Mouse (Mus musculus) limb, embryonic 13.5 days (tissue): ENCODE measurements at regions not wholly inside any gene's neighbourhood (a gene's known extent, or its start where the extent isn't known, plus 50 kb on each side); places are given as distances from the start of the nearest gene placed in this dataset.

Experiments
- ATAC-seq: fragments of 200-750 bp; cut with Nextera tagmentation; 2 replicates; pipeline ENCODE4 v1.8.0; 2017; ENCODE audit warnings: low read depth, moderate number of reproducible peaks, moderate TSS enrichment; ENCODE audit not compliant: low FRiP score
- H3K27ac ChIP-seq: fragments of 300-500 bp; sonication (generic); 2 replicates; pipeline ENCODE4 v1.5.1; 2015; ENCODE audit warnings: inconsistent platforms, mild to moderate bottlenecking, moderate library complexity
- H3K27me3 ChIP-seq: fragments of 300-500 bp; sonication (generic); 2 replicates; pipeline ENCODE4 v1.6.1; 2015; ENCODE audit warnings: mild to moderate bottlenecking, inconsistent platforms
- H3K36me3 ChIP-seq: fragments of 300-500 bp; sonication (generic); 2 replicates; pipeline ENCODE4 v1.6.1; 2015; ENCODE audit warnings: inconsistent platforms, mild to moderate bottlenecking, moderate library complexity
- H3K4me1 ChIP-seq: fragments of 300-500 bp; sonication (generic); 2 replicates; pipeline ENCODE4 v1.6.1; 2015; ENCODE audit warnings: inconsistent platforms
- H3K4me2 ChIP-seq: fragments of 300-500 bp; sonication (generic); replicated peaks from 2 replicates; pipeline ENCODE4 v1.6.1; 2015; ENCODE audit warnings: inconsistent platforms, mild to moderate bottlenecking, moderate library complexity
- H3K4me3 ChIP-seq: fragments of 300-500 bp; sonication (generic); 2 replicates; pipeline ENCODE4 v1.5.1; 2015; ENCODE audit warnings: moderate library complexity, mild to moderate bottlenecking, inconsistent platforms
- H3K9ac ChIP-seq: fragments of 300-500 bp; sonication (generic); 2 replicates; pipeline ENCODE4 v1.6.1; 2015; ENCODE audit warnings: mild to moderate bottlenecking, inconsistent platforms
- H3K9me3 ChIP-seq: fragments of 300-500 bp; sonication (generic); 2 replicates; pipeline ENCODE4 v1.6.1; 2016; ENCODE audit warnings: inconsistent platforms
- WGBS: fragments of 180-500 bp; shearing (Covaris S2); methylation state at CpG from one replicate; pipeline ENCODE4 v1.1.7; 2015; 5-methylcytosine and 5-hydroxymethylcytosine counted together

DNA sequence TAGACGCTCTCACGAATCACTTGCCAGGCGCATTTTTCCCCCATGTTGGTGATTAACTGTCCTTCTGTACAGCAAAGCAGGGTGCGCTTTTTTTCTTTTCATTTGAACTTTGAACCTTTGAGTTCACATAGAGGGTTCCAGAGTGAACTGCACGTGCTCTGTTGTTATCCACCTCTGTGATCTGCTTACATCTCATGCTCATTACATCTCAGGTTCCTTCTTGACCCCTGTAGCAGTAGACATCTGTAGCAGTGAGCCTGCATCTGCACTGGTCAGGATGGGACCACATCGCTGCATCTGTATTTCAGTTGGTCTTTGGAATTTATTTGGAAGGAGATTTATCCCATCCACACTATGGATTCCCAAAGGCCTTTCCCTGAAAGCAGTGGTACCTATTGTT, 269.6 kb downstream of the Gm11146 start:
- WGBS, result 56% methylated on average over 6 of the region's 6 CpGs
- no peaks in the 10 kb centered on the region for H3K27me3 ChIP-seq
- H3K9ac ChIP-seq, result 0 out of 2 replicates have a peak overlapping the region, but pooled peaks have one; percentile 13
- no peaks in the 10 kb centered on the region for H3K9me3 ChIP-seq
- peak overlapping the region; percentile 20 for H3K4me3 ChIP-seq
- no peak for ATAC-seq
- H3K4me2 ChIP-seq, result peak overlapping the region; percentile 41
- no peaks in the 10 kb centered on the region; the same call in 1 of the 2 replicates for H3K36me3 ChIP-seq
- no peak overlapping the region for H3K27ac ChIP-seq
- H3K4me1 ChIP-seq, result peaks cover 14% of the 10 kb centered on the region; the same call in 1 of the 2 replicates

GRCm38 (mm10) chr16:77330996-77331395, 270.9 kb downstream of the Gm11146 start:
- peaks cover 14% of the 10 kb centered on the region; the same call in 1 of the 2 replicates for H3K4me1 ChIP-seq
- H3K9me3 ChIP-seq, result no peaks in the 10 kb centered on the region
- no peaks in the 10 kb centered on the region for H3K27me3 ChIP-seq
- no peaks in the 10 kb centered on the region; the same call in 1 of the 2 replicates for H3K36me3 ChIP-seq
- H3K4me3 ChIP-seq, result peak overlapping the region; percentile 54
- peak; percentile 41; the same call in 1 of the 2 replicates for ATAC-seq
- 5% methylated on average over 8 of the region's 8 CpGs for WGBS
- H3K4me2 ChIP-seq, result peak overlapping the region; percentile 69
- peak overlapping the region; percentile 85 for H3K9ac ChIP-seq
- H3K27ac ChIP-seq, result peak overlapping the region; percentile 96; the same call in 1 of the 2 replicates

GRCm38 (mm10) chr16:77329711-77330530, 272.0 kb downstream of the Gm11146 start:
- WGBS, result 14% methylated on average over 10 of the region's 10 CpGs
- Histone ChIP-seq H3K4me3 (peak overlapping the region; percentile 54), H3K4me1 (peaks cover 14% of the 10 kb centered on the region; the same call in 1 of the 2 replicates), H3K9ac (peak overlapping the region; percentile 85), H3K27me3 (no peaks in the 10 kb centered on the region), H3K9me3 (no peaks in the 10 kb centered on the region), H3K4me2 (peak overlapping the region; percentile 69), H3K36me3 (no peaks in the 10 kb centered on the region; the same call in 1 of the 2 replicates), H3K27ac (peak overlapping the region; percentile 96)
- no peak for ATAC-seq

DNA sequence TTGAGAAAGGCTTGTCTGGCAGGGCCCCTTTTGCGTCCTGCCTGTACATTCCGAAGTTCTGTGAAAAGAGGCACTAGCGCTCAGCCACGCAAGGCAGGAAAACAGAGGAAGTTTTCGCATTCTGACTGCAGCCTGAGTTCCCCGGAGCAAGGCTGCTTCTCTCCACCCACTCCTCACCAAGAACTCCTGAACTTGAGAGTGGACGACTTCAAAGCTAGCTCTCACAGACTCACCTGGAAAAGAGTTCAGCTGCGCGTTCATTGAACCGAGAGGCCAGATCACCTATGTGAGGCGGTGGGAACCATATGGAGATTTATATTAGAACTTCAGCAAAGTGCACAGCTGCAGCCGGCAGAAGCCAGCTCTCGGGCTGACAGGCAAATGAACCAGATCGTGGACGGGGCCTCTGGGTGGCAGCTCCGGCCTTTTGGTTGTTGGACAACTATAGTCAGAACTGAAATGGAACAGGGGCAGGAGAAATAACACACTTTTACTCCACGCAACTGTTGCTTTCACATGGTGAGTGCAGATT, 272.7 kb downstream of the Gm11146 start:
- Histone ChIP-seq H3K9ac (peak overlapping the region; percentile 85), H3K27ac (peak overlapping the region; percentile 96), H3K9me3 (no peaks in the 10 kb centered on the region), H3K4me2 (peak overlapping the region; percentile 69), H3K27me3 (no peaks in the 10 kb centered on the region), H3K4me1 (peaks cover 14% of the 10 kb centered on the region; the same call in 1 of the 2 replicates), H3K36me3 (no peaks in the 10 kb centered on the region; the same call in 1 of the 2 replicates), H3K4me3 (peak overlapping the region; percentile 54)
- peak; percentile 86 for ATAC-seq
- 1% methylated on average over 17 of the region's 17 CpGs for WGBS

- H3K27me3 ChIP-seq, result no peaks in the 10 kb centered on the region
- H3K4me1 ChIP-seq, result peaks cover 14% of the 10 kb centered on the region; the same call in 1 of the 2 replicates
- H3K4me2 ChIP-seq, result peak overlapping the region; percentile 69
- H3K9ac ChIP-seq, result peak overlapping the region; percentile 85
- no peaks in the 10 kb centered on the region; the same call in 1 of the 2 replicates for H3K36me3 ChIP-seq
- peak; percentile 18 for ATAC-seq
- 24% methylated on average over 6 of the region's 6 CpGs for WGBS
- H3K4me3 ChIP-seq, result peak overlapping the region; percentile 54
- H3K27ac ChIP-seq, result peak overlapping the region; percentile 96
- no peaks in the 10 kb centered on the region for H3K9me3 ChIP-seq
Observed at GRCm38 (mm10) chr16:77328628-77329159, 273.2 kb downstream of the Gm11146 start.

DNA sequence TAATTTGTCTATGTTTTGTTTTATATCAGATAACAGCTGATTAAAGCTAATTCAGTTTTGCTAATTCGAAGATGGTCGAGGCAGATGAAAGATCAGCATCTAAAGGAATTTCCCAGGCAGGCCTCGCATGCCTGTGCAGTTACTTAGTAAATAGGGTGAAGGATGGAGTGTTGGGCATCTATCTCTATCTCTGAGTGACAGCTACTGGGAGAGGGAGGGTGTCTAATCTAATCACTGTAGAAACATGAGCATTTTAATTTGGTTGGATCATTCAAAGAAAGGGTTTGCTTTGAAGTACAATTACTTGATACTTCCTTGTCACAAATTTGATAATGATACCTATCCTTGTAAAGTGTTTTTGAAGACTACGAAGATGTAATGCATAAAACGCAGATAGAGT, 273.8 kb downstream of the Gm11146 start:
- no peak overlapping the region for H3K9ac ChIP-seq
- H3K27me3 ChIP-seq, result no peaks in the 10 kb centered on the region
- 64% methylated on average over 5 of the region's 5 CpGs for WGBS
- no peak overlapping the region for H3K4me3 ChIP-seq
- H3K9me3 ChIP-seq, result no peaks in the 10 kb centered on the region
- peaks cover 14% of the 10 kb centered on the region; the same call in 1 of the 2 replicates for H3K4me1 ChIP-seq
- ATAC-seq, result no peak
- H3K36me3 ChIP-seq, result no peaks in the 10 kb centered on the region
- H3K4me2 ChIP-seq, result no peak overlapping the region
- H3K27ac ChIP-seq, result no peak overlapping the region

DNA sequence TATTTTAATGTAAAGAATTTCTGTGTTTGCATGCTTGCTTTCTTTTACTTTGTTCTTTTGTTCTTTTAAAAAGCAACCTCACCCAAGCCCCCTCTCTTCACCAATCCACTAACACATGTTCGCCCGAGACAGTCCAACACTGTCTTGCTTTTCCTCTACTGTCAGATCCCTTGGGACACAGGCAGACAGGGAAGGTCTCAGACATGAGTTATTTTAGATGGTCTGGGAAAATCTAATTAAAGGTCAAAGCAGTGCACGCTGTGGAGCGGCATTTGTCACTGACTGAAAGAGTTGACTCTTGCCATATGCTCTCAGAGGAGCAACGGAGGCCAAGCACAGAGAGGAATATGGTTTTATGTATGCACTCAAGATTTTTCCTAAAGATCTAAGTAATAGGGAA, 279.6 kb downstream of the Gm11146 start:
- no peaks in the 10 kb centered on the region for H3K9me3 ChIP-seq
- ATAC-seq, result no peak
- no peak overlapping the region for H3K4me2 ChIP-seq
- H3K4me1 ChIP-seq, result no peaks in the 10 kb centered on the region
- no peak overlapping the region for H3K9ac ChIP-seq
- no peak overlapping the region for H3K27ac ChIP-seq
- H3K36me3 ChIP-seq, result no peaks in the 10 kb centered on the region
- 25% methylated on average over 5 of the region's 5 CpGs for WGBS
- no peak overlapping the region for H3K4me3 ChIP-seq
- no peaks in the 10 kb centered on the region for H3K27me3 ChIP-seq

- H3K27ac ChIP-seq, result no peak overlapping the region
- no peaks in the 10 kb centered on the region for H3K36me3 ChIP-seq
- no peaks in the 10 kb centered on the region for H3K4me1 ChIP-seq
- no peaks in the 10 kb centered on the region for H3K27me3 ChIP-seq
- no peak overlapping the region for H3K4me3 ChIP-seq
- no peak overlapping the region for H3K4me2 ChIP-seq
- ATAC-seq, result no peak
- H3K9ac ChIP-seq, result no peak overlapping the region
- WGBS, result 98% methylated on average over 1 of the region's 1 CpGs
- no peaks in the 10 kb centered on the region for H3K9me3 ChIP-seq
Observed at GRCm38 (mm10) chr16:77318150-77318549, 283.7 kb downstream of the Gm11146 start.

GRCm38 (mm10) chr16:77315354-77315753, 286.5 kb downstream of the Gm11146 start:
- H3K4me2 ChIP-seq, result no peak overlapping the region
- no peak for ATAC-seq
- H3K27ac ChIP-seq, result no peak overlapping the region
- no peaks in the 10 kb centered on the region for H3K27me3 ChIP-seq
- H3K9me3 ChIP-seq, result no peaks in the 10 kb centered on the region
- 0 out of 2 replicates have a peak, but pooled peaks cover 3% of the 10 kb centered on the region for H3K4me1 ChIP-seq
- 87% methylated on average over 1 of the region's 1 CpGs for WGBS
- H3K36me3 ChIP-seq, result no peaks in the 10 kb centered on the region
- no peak overlapping the region for H3K4me3 ChIP-seq
- H3K9ac ChIP-seq, result no peak overlapping the region

GRCm38 (mm10) chr16:77313195-77313594, 288.7 kb downstream of the Gm11146 start:
- H3K9me3 ChIP-seq, result no peaks in the 10 kb centered on the region
- H3K4me3 ChIP-seq, result no peak overlapping the region
- ATAC-seq, result no peak
- peaks cover 2% of the 10 kb centered on the region; the same call in 1 of the 2 replicates for H3K27me3 ChIP-seq
- H3K4me1 ChIP-seq, result 0 out of 2 replicates have a peak, but pooled peaks cover 3% of the 10 kb centered on the region
- H3K9ac ChIP-seq, result no peak overlapping the region
- H3K4me2 ChIP-seq, result no peak overlapping the region
- H3K36me3 ChIP-seq, result no peaks in the 10 kb centered on the region
- H3K27ac ChIP-seq, result no peak overlapping the region

DNA sequence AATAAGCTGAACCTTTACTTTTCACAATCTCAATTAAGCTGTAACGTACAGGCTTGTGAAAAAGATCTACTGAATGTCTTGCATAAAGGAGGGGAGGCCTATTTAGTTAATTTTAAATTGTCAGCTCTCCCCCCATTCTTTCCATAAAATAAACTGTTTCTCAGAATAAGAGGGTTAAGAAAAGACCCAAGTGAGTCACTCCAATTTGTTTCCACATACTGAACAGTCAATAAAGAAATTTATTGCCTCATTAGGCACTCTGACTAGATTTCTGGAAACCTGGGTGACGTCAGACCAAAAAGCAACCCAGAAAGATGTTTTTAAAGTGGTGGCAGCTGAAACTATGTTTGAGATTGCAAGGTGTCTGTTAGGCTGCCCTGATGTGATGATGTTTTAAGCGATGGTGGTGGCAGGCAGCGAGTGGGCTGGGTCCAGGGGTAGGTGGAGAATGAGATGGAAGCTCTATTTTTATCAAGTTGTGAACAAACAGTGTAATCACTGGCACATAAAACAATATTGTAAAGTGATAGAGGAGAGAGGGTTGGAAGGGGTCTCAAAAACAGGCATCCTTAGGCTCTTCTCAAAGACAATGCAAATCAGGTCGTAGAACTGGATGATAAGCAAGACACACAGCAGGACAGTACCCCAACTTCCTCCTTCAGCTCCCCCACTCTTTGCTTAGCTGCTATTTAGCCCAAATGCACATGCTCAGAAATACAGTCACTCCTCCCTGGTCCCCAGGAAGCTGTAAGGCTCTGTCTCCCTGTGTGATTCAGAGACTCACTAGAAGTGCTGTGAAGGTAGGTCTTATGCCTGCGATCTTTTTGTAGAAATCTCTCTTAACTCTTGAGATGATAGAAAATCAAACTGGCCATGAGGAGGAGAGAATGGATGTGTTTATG, 288.0 kb downstream of the Usp25 start:
- no peak overlapping the region for H3K9ac ChIP-seq
- ATAC-seq, result no peak
- H3K27me3 ChIP-seq, result 0 out of 2 replicates have a peak, but pooled peaks cover 2% of the 10 kb centered on the region
- H3K4me1 ChIP-seq, result peaks cover 17% of the 10 kb centered on the region
- no peak overlapping the region for H3K4me3 ChIP-seq
- H3K36me3 ChIP-seq, result no peaks in the 10 kb centered on the region
- H3K27ac ChIP-seq, result no peak overlapping the region
- WGBS, result 52% methylated on average over 6 of the region's 6 CpGs
- H3K9me3 ChIP-seq, result no peaks in the 10 kb centered on the region
- H3K4me2 ChIP-seq, result no peak overlapping the region
